In the genomic region with DNA sequence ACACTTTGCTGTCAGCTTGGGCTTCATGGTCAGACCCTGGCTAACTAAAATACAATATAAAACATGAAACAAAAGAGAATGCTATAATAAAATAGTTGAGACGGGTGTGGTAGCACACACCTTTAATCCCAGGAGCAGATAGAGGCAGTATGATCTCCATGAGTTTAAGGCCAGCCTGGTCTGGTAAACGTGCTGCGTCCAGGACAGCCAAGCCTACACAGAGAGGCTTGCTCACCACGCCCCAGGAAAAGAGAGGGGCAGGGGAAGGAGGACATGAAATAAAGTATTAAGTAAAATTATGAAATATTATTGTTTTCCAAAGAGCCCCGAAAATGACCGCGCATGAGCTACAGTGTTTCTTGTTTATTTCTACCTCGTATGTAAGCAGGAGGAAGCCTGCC, we compare ENCODE assay signal across 7 mouse cellular contexts. TPM values are rescaled to one million over a fixed set of nuclear protein-coding genes. Genes with fewer than 3 reads are reported as not detected.
DNase-seq lines count a peak whose midpoint lies in the region; ATAC-seq and TF ChIP-seq lines count a peak whose summit lies in the region.

No protein-coding gene starts in this region.

- peak overlapping the region; percentile 85 for H3K4me2 ChIP-seq in forebrain, embryonic 12.5 days
- peak overlapping the region; percentile 78 for H3K4me2 ChIP-seq in stomach, embryonic 16.5 days (ENCODE audit: low read depth, low read length)

- H3K79me2 ChIP-seq in liver, adult 2 months (ENCODE audit: control insufficient read depth, insufficient read depth, low read length): peaks cover 9% of the 10 kb centered on the region; the same call in 1 of the 2 replicates

- no peak for ATAC-seq in forebrain, embryonic 12.5 days (ENCODE audit: low FRiP score)
- ATAC-seq in stomach, embryonic 16.5 days (ENCODE audit: insufficient read depth, low FRiP score): no peak
- ATAC-seq in megakaryocyte-erythroid progenitor cell, adult 5-6 weeks (replicated peaks; ENCODE audit: low FRiP score, low TSS enrichment, poor library complexity, severe bottlenecking): no peak

- H3K4me3 ChIP-seq in testis, adult 2 months (ENCODE audit: control insufficient read depth, low read depth, low read length): peak overlapping the region; percentile 92
- H3K4me3 ChIP-seq in forebrain, embryonic 12.5 days (replicated peaks): peak overlapping the region; percentile 82
- peak overlapping the region; percentile 85 for H3K4me3 ChIP-seq in liver, adult 2 months (ENCODE audit: insufficient read depth, low read depth, low read length)
- peak overlapping the region; percentile 93 for H3K4me3 ChIP-seq in stomach, embryonic 16.5 days (replicated peaks; ENCODE audit: low read length)

- no peak for TF ChIP-seq CTCF in testis, adult 2 months (IDR thresholded peaks at IDR 0.05; ENCODE audit: control insufficient read depth, insufficient read depth, insufficient replicate concordance, low read depth, low read length)
- TF ChIP-seq CTCF in liver, adult 2 months (IDR thresholded peaks at IDR 0.05; ENCODE audit: low read depth, low read length): no peak

- H3K9me3 ChIP-seq in forebrain, embryonic 12.5 days: no peaks in the 10 kb centered on the region
- no peaks in the 10 kb centered on the region for H3K9me3 ChIP-seq in stomach, embryonic 16.5 days (replicated peaks; ENCODE audit: control insufficient read depth, low read length)

- 5% methylated on average over 8 of the region's 8 CpGs for WGBS in forebrain, embryonic 12.5 days
- under 1% methylated on average over 8 of the region's 8 CpGs for WGBS in liver, adult 2 months
- under 1% methylated on average over 8 of the region's 8 CpGs for WGBS in stomach, embryonic 16.5 days

- no peaks in the 10 kb centered on the region; the same call in 1 of the 2 replicates for H3K36me3 ChIP-seq in testis, adult 2 months (ENCODE audit: control insufficient read depth, insufficient read depth, low read length)
- H3K36me3 ChIP-seq in forebrain, embryonic 12.5 days (replicated peaks): peaks cover 25% of the 10 kb centered on the region
- peaks cover 7% of the 10 kb centered on the region; the same call in 1 of the 2 replicates for H3K36me3 ChIP-seq in liver, adult 2 months (ENCODE audit: control insufficient read depth, insufficient read depth, low read length)
- H3K36me3 ChIP-seq in stomach, embryonic 16.5 days (ENCODE audit: control insufficient read depth, insufficient read depth, low read length): peaks cover 15% of the 10 kb centered on the region; the same call in 1 of the 2 replicates

- peak overlapping the region; percentile 90 for H3K9ac ChIP-seq in forebrain, embryonic 12.5 days
- H3K9ac ChIP-seq in liver, adult 2 months (ENCODE audit: low read depth, low read length): peak overlapping the region; percentile 89
- H3K9ac ChIP-seq in stomach, embryonic 16.5 days (ENCODE audit: low read length): peak overlapping the region; percentile 98

- DNase-seq in testis, postnatal 14 days (ENCODE audit: low spot score): no peak
- peak; percentile 50 for DNase-seq in liver, adult 2 months (ENCODE audit: extremely low read depth, low read depth, low spot score)
- no peak for DNase-seq in retina, embryonic 14.5 days (ENCODE audit: low spot score)

- peaks cover 14% of the 10 kb centered on the region for H3K4me1 ChIP-seq in testis, adult 2 months (ENCODE audit: control insufficient read depth, insufficient read depth, low read length)
- H3K4me1 ChIP-seq in forebrain, embryonic 12.5 days: peaks cover 35% of the 10 kb centered on the region
- peaks cover 29% of the 10 kb centered on the region for H3K4me1 ChIP-seq in liver, adult 2 months (ENCODE audit: control insufficient read depth, insufficient read depth, low read length)
- H3K4me1 ChIP-seq in stomach, embryonic 16.5 days (ENCODE audit: control insufficient read depth, insufficient read depth, low read length): peaks cover 24% of the 10 kb centered on the region

- no peaks in the 10 kb centered on the region for H3K27me3 ChIP-seq in testis, adult 2 months (ENCODE audit: control insufficient read depth, insufficient read depth, low read length)
- no peaks in the 10 kb centered on the region for H3K27me3 ChIP-seq in forebrain, embryonic 12.5 days
- H3K27me3 ChIP-seq in liver, adult 2 months (ENCODE audit: control insufficient read depth, insufficient read depth, low read length): no peaks in the 10 kb centered on the region
- no peaks in the 10 kb centered on the region for H3K27me3 ChIP-seq in stomach, embryonic 16.5 days (ENCODE audit: control insufficient read depth, insufficient read depth, low read length)

- peak overlapping the region; percentile 91 for H3K27ac ChIP-seq in testis, adult 2 months (ENCODE audit: control insufficient read depth, insufficient read depth, low read depth, low read length)
- peak overlapping the region; percentile 86 for H3K27ac ChIP-seq in forebrain, embryonic 12.5 days
- H3K27ac ChIP-seq in liver, adult 2 months (replicated peaks; ENCODE audit: insufficient read depth, low read depth, low read length): peak overlapping the region; percentile 79
- peak overlapping the region; percentile 78 for H3K27ac ChIP-seq in stomach, embryonic 16.5 days (ENCODE audit: low read length)

- no peak for TF ChIP-seq POLR2A in testis, adult 2 months (IDR thresholded peaks at IDR 0.05; ENCODE audit: control insufficient read depth, low read depth, low read length)
- TF ChIP-seq POLR2A in liver, adult 2 months (IDR thresholded peaks at IDR 0.05; ENCODE audit: extremely low read depth, insufficient read depth, low read length): no peak

RNA-seq across cellular contexts. Expression of gene Fkbp8, which starts 0.4 kb away (rescaled TPM):
- 179 and 198 TPM in 2 replicates for polyA plus RNA-seq in testis, adult 2 months (2012; rRNA removed)
- polyA plus RNA-seq in forebrain, embryonic 12.5 days (2016; fragmentation: Nextera tagmentation; extraction: Ambion mirVana): 309 and 314 TPM in 2 replicates
- 271 and 321 TPM in 2 replicates for total RNA-seq in liver, adult 2 months (2014; rRNA removed)
- 455 and 489 TPM in 2 replicates for polyA plus RNA-seq in liver, adult 2 months (2012; rRNA removed)
- polyA plus RNA-seq in stomach, embryonic 16.5 days (2015; fragmentation: Nextera tagmentation; extraction: Ambion mirVana): 291 and 298 TPM in 2 replicates
- 140 and 265 TPM in 2 replicates for total RNA-seq in megakaryocyte-erythroid progenitor cell, adult 5-6 weeks (2014; fragmentation: Nextera tagmentation)
- total RNA-seq in megakaryocyte-erythroid progenitor cell, adult 5-6 weeks (2017): 172 and 176 TPM in 2 replicates

RNA-seq across cellular contexts. Expression of gene Kxd1, which starts 0.6 kb away (rescaled TPM):
- 77.9 and 84.7 TPM in 2 replicates for polyA plus RNA-seq in testis, adult 2 months (2012; rRNA removed)
- 45.6 and 50.8 TPM in 2 replicates for polyA plus RNA-seq in forebrain, embryonic 12.5 days (2016; fragmentation: Nextera tagmentation; extraction: Ambion mirVana)
- 36.7 and 42.6 TPM in 2 replicates for total RNA-seq in liver, adult 2 months (2014; rRNA removed)
- 68.4 and 72.3 TPM in 2 replicates for polyA plus RNA-seq in liver, adult 2 months (2012; rRNA removed)
- polyA plus RNA-seq in stomach, embryonic 16.5 days (2015; fragmentation: Nextera tagmentation; extraction: Ambion mirVana): 53.6 and 53.9 TPM in 2 replicates
- 78.1 and 81.8 TPM in 2 replicates for total RNA-seq in megakaryocyte-erythroid progenitor cell, adult 5-6 weeks (2014; fragmentation: Nextera tagmentation)
- 65.5 and 93.7 TPM in 2 replicates for total RNA-seq in megakaryocyte-erythroid progenitor cell, adult 5-6 weeks (2017)

RNA-seq across cellular contexts. Expression of gene Ell, which starts 12.1 kb away (rescaled TPM):
- 42.5 and 43.8 TPM in 2 replicates for polyA plus RNA-seq in testis, adult 2 months (2012; rRNA removed)
- polyA plus RNA-seq in forebrain, embryonic 12.5 days (2016; fragmentation: Nextera tagmentation; extraction: Ambion mirVana): 18.8 and 19.9 TPM in 2 replicates
- total RNA-seq in liver, adult 2 months (2014; rRNA removed): 10.0 and 13.6 TPM in 2 replicates
- polyA plus RNA-seq in liver, adult 2 months (2012; rRNA removed): 19.6 and 25.0 TPM in 2 replicates
- polyA plus RNA-seq in stomach, embryonic 16.5 days (2015; fragmentation: Nextera tagmentation; extraction: Ambion mirVana): 18.6 and 20.5 TPM in 2 replicates
- 14.7 and 22.0 TPM in 2 replicates for total RNA-seq in megakaryocyte-erythroid progenitor cell, adult 5-6 weeks (2014; fragmentation: Nextera tagmentation)
- 7.9 and 10.7 TPM in 2 replicates for total RNA-seq in megakaryocyte-erythroid progenitor cell, adult 5-6 weeks (2017)

RNA-seq across cellular contexts. Expression of gene Uba52, which starts 16.5 kb away (rescaled TPM):
- 768 and 853 TPM in 2 replicates for polyA plus RNA-seq in testis, adult 2 months (2012; rRNA removed)
- polyA plus RNA-seq in forebrain, embryonic 12.5 days (2016; fragmentation: Nextera tagmentation; extraction: Ambion mirVana): 692 and 734 TPM in 2 replicates
- total RNA-seq in liver, adult 2 months (2014; rRNA removed): 750 and 1,062 TPM in 2 replicates
- 596 and 770 TPM in 2 replicates for polyA plus RNA-seq in liver, adult 2 months (2012; rRNA removed)
- 719 and 930 TPM in 2 replicates for polyA plus RNA-seq in stomach, embryonic 16.5 days (2015; fragmentation: Nextera tagmentation; extraction: Ambion mirVana)
- 2,751 and 3,393 TPM in 2 replicates for total RNA-seq in megakaryocyte-erythroid progenitor cell, adult 5-6 weeks (2014; fragmentation: Nextera tagmentation)
- total RNA-seq in megakaryocyte-erythroid progenitor cell, adult 5-6 weeks (2017): 4,463 and 5,230 TPM in 2 replicates

RNA-seq across cellular contexts. Expression of gene Rex1bd, which starts 20.6 kb away (rescaled TPM):
- 23.9 and 26.9 TPM in 2 replicates for polyA plus RNA-seq in testis, adult 2 months (2012; rRNA removed)
- polyA plus RNA-seq in forebrain, embryonic 12.5 days (2016; fragmentation: Nextera tagmentation; extraction: Ambion mirVana): 126 and 127 TPM in 2 replicates
- total RNA-seq in liver, adult 2 months (2014; rRNA removed): 60.8 and 75.2 TPM in 2 replicates
- polyA plus RNA-seq in liver, adult 2 months (2012; rRNA removed): 141 and 152 TPM in 2 replicates
- 118 and 125 TPM in 2 replicates for polyA plus RNA-seq in stomach, embryonic 16.5 days (2015; fragmentation: Nextera tagmentation; extraction: Ambion mirVana)
- 53.5 and 57.0 TPM in 2 replicates for total RNA-seq in megakaryocyte-erythroid progenitor cell, adult 5-6 weeks (2014; fragmentation: Nextera tagmentation)
- total RNA-seq in megakaryocyte-erythroid progenitor cell, adult 5-6 weeks (2017): 25.8 and 48.7 TPM in 2 replicates
